9 mouse cellular contexts compared by ENCODE assay signal in the genomic region with DNA sequence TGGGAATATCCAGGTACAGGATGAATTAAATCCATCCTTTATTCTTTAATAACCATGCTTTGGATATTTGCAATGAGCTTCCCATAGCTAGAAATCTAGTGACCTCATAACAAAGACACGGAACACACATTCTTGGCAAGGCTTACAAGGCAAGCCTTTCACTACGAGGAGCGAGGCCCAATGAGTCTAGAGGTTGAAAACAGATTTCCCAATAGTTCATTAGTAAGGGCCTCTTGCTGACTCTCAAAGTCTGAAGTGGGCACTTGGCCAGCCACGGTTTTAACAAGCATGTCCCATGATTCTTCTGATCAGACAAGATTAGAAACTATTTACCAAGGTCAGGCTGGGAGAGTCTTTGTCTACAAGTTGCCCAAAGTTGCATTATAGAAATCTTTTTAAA.
DNase-seq lines count a peak whose midpoint lies in the region; ATAC-seq lines count a peak whose summit lies in the region.
"Had no signal": no experiment of that assay in that cellular context is flagged by ENCODE, and none has a peak within 500 bp of the region (broad histone marks: within the 10 kb centered on the region; RNA-seq: fewer than 3 reads in every experiment).

No protein-coding gene starts in this region.

- no peak overlapping the region; the same call in 1 of the 2 replicates for H3K27ac ChIP-seq in forebrain, embryonic 14.5 days (ENCODE audit: low read depth, low read length)
- H3K27ac ChIP-seq in forebrain, embryonic 10.5 days = no peak overlapping the region
- peak overlapping the region; percentile 37 for H3K27ac ChIP-seq in heart, embryonic 16.5 days (ENCODE audit: low read length)
- H3K27ac ChIP-seq in lung, embryonic 15.5 days = peak overlapping the region; percentile 78

- H3K4me1 ChIP-seq in forebrain, embryonic 14.5 days (ENCODE audit: control insufficient read depth, insufficient read depth, low read length) = no peaks in the 10 kb centered on the region
- H3K4me1 ChIP-seq in forebrain, embryonic 10.5 days = no peaks in the 10 kb centered on the region
- peaks cover 29% of the 10 kb centered on the region for H3K4me1 ChIP-seq in heart, embryonic 16.5 days (ENCODE audit: control insufficient read depth, insufficient read depth, low read length)
- H3K4me1 ChIP-seq in lung, embryonic 15.5 days = peaks cover 19% of the 10 kb centered on the region
- H3K4me1 ChIP-seq: megakaryocyte, embryonic 14.5 days had no signal

- no peaks in the 10 kb centered on the region for H3K27me3 ChIP-seq in forebrain, embryonic 14.5 days (replicated peaks; ENCODE audit: control insufficient read depth, insufficient read depth, low read length)
- no peaks in the 10 kb centered on the region for H3K27me3 ChIP-seq in forebrain, embryonic 10.5 days (ENCODE audit: poor library complexity, severe bottlenecking)
- H3K27me3 ChIP-seq in heart, embryonic 16.5 days (ENCODE audit: control insufficient read depth, insufficient read depth, low read length) = no peaks in the 10 kb centered on the region
- no peaks in the 10 kb centered on the region for H3K27me3 ChIP-seq in lung, embryonic 15.5 days
- H3K27me3 ChIP-seq: megakaryocyte, embryonic 14.5 days had no signal

- DNase-seq in forebrain, embryonic 14.5 days (ENCODE audit: low spot score) = peak; percentile 81
- DNase-seq in forebrain, embryonic 10.5 days (ENCODE audit: extremely low spot score, low spot score) = no peak
- peak; percentile 20 to 44 for DNase-seq in adrenal gland, adult 18-20 months (ENCODE audit: low spot score in 2 of 2)
- no peak for DNase-seq in spleen, postnatal 10 days (ENCODE audit: low spot score in 2 of 2)
- DNase-seq in thymus, postnatal 25 days = no peak

- H3K4me2 ChIP-seq in forebrain, embryonic 14.5 days (ENCODE audit: low read length) = no peak overlapping the region
- no peak overlapping the region for H3K4me2 ChIP-seq in heart, embryonic 16.5 days (ENCODE audit: low read depth, low read length)
- no peak overlapping the region for H3K4me2 ChIP-seq in lung, embryonic 15.5 days

- peak; percentile 40; the same call in 1 of the 2 replicates for ATAC-seq in forebrain, embryonic 14.5 days
- peak; percentile 59 for ATAC-seq in heart, embryonic 16.5 days (replicated peaks; ENCODE audit: extremely low read depth, insufficient read depth, low FRiP score)
- peak; percentile 88 for ATAC-seq in lung, embryonic 15.5 days (ENCODE audit: borderline replicate concordance, extremely low read depth, low FRiP score, low TSS enrichment)
- no peak for ATAC-seq in megakaryocyte-erythroid progenitor cell, adult 5-6 weeks (replicated peaks; ENCODE audit: low FRiP score, low TSS enrichment, poor library complexity, severe bottlenecking)

- WGBS in forebrain, embryonic 14.5 days = 27% methylated on average over 4 of the region's 4 CpGs
- 79% methylated on average over 4 of the region's 4 CpGs for WGBS in forebrain, embryonic 10.5 days
- WGBS in heart, embryonic 16.5 days = 23% methylated on average over 4 of the region's 4 CpGs
- 20% methylated on average over 4 of the region's 4 CpGs for WGBS in lung, embryonic 15.5 days

- H3K4me3 ChIP-seq in forebrain, embryonic 14.5 days (ENCODE audit: low read depth, low read length) = no peak overlapping the region
- H3K4me3 ChIP-seq in forebrain, embryonic 10.5 days = no peak overlapping the region
- H3K4me3 ChIP-seq in heart, embryonic 16.5 days (ENCODE audit: low read length) = no peak overlapping the region
- no peak overlapping the region for H3K4me3 ChIP-seq in lung, embryonic 15.5 days
- H3K4me3 ChIP-seq: megakaryocyte, embryonic 14.5 days had no signal

- H3K9ac ChIP-seq in forebrain, embryonic 14.5 days (ENCODE audit: low read length) = no peak overlapping the region
- no peak overlapping the region for H3K9ac ChIP-seq in heart, embryonic 16.5 days (ENCODE audit: low read length)
- no peak overlapping the region for H3K9ac ChIP-seq in lung, embryonic 15.5 days

- no peaks in the 10 kb centered on the region for H3K9me3 ChIP-seq in forebrain, embryonic 14.5 days (replicated peaks; ENCODE audit: control insufficient read depth, low read length)
- no peaks in the 10 kb centered on the region for H3K9me3 ChIP-seq in forebrain, embryonic 10.5 days
- H3K9me3 ChIP-seq in heart, embryonic 16.5 days (replicated peaks; ENCODE audit: control insufficient read depth, low read length) = no peaks in the 10 kb centered on the region
- H3K9me3 ChIP-seq in lung, embryonic 15.5 days = no peaks in the 10 kb centered on the region

- H3K36me3 ChIP-seq in forebrain, embryonic 14.5 days (ENCODE audit: control insufficient read depth, insufficient read depth, low read length) = no peaks in the 10 kb centered on the region
- no peaks in the 10 kb centered on the region for H3K36me3 ChIP-seq in forebrain, embryonic 10.5 days (replicated peaks)
- H3K36me3 ChIP-seq in heart, embryonic 16.5 days (ENCODE audit: control insufficient read depth, insufficient read depth) = no peaks in the 10 kb centered on the region
- H3K36me3 ChIP-seq in lung, embryonic 15.5 days = no peaks in the 10 kb centered on the region

Comparison
In these comparisons a context has a peak if more than half of its experiments do, and no peak if none do; other contexts are left out.
1. DNase-seq: peak in forebrain, embryonic 14.5 days (single experiment) and adrenal gland, adult 18-20 months (2 of 2); none in forebrain, embryonic 10.5 days (single experiment), spleen, postnatal 10 days (0 of 2) and thymus, postnatal 25 days (single experiment).
2. H3K27ac ChIP-seq: peak in heart, embryonic 16.5 days (single experiment) and lung, embryonic 15.5 days (single experiment); none in forebrain, embryonic 14.5 days (single experiment) and forebrain, embryonic 10.5 days (single experiment).